Mouse (Mus musculus): Measurements from ENCODE around the gene Cyb5b.

The Cyb5b gene

DNA sequence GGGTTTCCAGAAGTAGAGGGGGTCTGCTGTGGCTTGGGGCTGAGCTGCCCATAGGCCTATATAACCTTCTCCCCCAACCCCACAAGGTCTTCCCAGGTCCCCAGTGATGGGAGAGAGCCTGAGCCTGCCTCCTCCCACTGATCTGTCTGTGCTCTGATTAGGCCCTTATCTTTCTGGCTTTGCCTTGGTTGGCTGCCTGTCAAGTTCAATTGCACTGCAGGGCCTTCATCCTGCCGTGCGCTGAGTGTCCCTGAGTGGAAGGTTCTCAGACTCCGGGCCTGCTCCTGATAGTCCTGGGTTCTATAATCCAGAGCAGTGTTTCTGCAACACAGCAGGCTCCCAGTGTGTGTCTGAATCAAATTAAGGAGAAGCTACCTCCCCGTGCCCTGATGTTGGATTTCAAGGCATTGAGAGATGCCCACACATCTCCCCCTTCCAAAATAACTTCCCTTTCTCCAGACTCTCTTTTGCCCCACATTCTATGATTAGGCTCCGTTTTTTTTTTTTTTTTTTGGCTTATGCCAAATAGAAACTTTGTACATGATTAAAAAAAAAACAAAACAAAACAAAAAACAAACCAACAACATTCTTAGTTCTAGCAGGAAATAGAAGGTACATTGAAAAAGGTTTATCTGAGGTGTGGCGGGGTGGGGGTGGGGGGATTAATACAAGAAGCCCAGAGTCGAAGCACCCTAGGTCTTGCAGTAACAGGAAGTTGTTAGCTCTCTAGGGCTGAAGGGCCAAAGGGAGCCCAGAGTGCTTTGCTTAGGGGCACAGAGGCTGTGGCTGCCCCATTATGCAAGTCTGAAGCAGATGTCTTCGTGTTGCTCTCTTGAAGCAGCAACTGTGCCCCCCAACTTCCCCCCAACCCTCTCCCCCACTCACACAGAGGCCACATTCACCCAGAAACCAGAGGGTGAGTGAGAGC lies 71.7 kb downstream of the Cyb5b start:
- DNase-seq (ENCODE audit: extremely low read depth, low read depth, low spot score) = no peak

DNA sequence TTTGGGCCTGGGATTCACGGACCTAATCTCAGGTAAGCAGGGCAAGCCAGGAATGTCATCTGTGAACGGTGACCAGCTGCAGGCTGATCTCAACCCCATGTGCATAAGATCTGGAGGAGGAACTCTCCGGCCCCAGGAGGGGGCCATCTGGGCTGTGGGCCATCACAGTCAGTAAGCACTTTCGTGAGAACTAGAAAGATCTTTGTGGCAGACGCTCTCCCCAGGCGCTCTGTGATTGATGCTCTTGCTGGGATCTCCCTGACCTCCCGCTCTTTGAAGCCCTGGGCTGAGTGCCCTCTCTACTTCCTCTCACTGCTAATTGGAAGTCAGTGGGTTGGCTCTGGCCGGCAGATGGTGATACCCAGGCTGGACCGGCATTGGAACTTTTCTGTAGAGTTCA lies 75.7 kb downstream of the Cyb5b start:
- no peak for DNase-seq (ENCODE audit: extremely low read depth, low read depth, low spot score)

DNA sequence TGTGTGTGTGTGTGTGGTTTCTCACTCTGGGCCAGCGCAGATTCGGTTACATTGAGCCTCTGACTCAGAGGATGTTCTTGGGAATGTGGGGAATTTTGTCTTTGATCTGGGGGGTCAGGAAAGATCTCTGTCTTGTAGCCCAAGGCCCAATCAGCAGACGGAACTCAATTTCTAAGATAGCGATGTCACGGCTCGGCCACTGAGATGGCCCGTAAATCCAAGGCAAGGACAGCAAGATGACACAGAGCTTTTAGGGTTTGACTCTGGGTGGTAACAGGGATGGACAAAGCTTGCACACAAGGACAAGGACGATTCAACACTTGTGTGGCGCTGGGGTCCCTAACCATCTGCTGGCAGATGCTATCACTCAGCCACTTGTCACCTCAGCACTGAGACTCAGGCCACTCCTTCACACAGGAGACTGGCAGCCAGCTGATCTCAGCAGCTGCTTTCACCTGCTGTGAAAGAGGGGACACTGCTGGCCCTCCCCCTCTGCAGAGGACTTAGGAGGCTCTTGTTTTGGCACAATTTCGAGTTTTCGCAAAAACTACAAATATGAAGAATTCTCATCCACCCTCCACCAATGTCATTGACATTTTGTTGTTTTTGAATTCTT lies 76.7 kb downstream of the Cyb5b start:
- DNase-seq (ENCODE audit: extremely low read depth, low read depth, low spot score) = no peak

DNA sequence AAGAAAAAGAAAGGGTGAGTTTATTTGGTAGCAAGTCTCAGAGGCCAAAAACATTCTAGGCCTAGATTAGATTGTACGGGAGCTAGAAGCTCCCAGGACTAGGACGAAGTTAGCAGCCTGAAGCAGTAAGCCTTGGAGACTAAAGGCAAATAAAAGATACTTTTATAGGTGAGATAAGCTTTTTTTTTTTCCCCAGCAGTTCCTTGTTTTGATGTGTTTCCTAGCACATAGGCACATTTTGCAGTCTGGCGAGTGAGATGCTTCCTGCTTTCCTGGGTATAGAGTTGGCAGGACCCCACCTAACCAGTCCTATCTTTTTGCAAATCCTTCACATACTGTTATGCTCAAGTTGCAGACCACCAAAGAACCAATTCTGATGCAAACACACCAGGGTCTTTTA lies 82.8 kb downstream of the Cyb5b start:
- no peak for DNase-seq (ENCODE audit: extremely low read depth, low read depth, low spot score)

DNA sequence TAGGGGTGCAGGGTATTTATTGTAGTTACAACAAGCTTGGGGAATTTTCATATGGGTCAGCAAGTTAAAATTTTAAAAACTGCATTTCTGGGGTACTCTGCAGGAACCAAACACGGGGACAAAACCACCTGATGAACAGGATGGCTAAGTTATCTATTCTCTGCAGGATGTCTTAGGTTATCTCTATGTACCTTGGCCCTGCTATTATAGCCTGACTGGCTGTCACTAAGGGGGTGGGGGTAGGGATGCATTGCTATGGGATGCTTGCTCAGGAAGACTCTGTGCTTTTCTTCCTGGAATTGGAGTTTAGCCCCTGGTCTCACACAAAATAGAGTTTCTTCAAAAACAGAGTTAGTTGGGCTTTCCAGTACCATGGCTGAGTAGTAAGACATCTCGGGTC lies 83.3 kb downstream of the Cyb5b start:
- no peak for DNase-seq (ENCODE audit: extremely low read depth, low read depth, low spot score)

Measured in fat pad, adult 2 months (tissue).